Mouse (Mus musculus) heart, embryonic 11.5 days (tissue): Measurements from ENCODE around the gene Dhdds. TPM values are rescaled to one million over a fixed set of nuclear protein-coding genes. Genes with fewer than 3 reads are reported as not detected.
A peak's percentile ranks its signal among the peaks of the same experiment; 100 is the strongest.

Experiments
- ATAC-seq: fragments of 200-750 bp; cut with Nextera tagmentation; replicated peaks from 2 replicates; pipeline ENCODE4 v1.8.0; 2017; ENCODE audit warnings: moderate library complexity; ENCODE audit not compliant: insufficient number of reproducible peaks, low FRiP score, low TSS enrichment
- H3K27ac ChIP-seq: fragments of 300-500 bp; sonication (generic); 2 replicates; pipeline ENCODE4 v1.5.1; 2014; ENCODE audit warnings: mild to moderate bottlenecking, low read depth, low read length
- H3K27me3 ChIP-seq: fragments of 300-500 bp; sonication (generic); 2 replicates; pipeline ENCODE4 v1.6.1; 2014; ENCODE audit warnings: mild to moderate bottlenecking, low read length, mixed read lengths; ENCODE audit not compliant: control insufficient read depth, insufficient read depth
- H3K36me3 ChIP-seq: fragments of 300-500 bp; sonication (generic); 2 replicates; pipeline ENCODE4 v1.6.1; 2014; ENCODE audit warnings: mild to moderate bottlenecking, low read length, moderate library complexity, mixed read lengths; ENCODE audit not compliant: control insufficient read depth, insufficient read depth
- H3K4me1 ChIP-seq: fragments of 300-500 bp; sonication (generic); 2 replicates; pipeline ENCODE4 v1.6.1; 2014; ENCODE audit warnings: low read length; ENCODE audit not compliant: control insufficient read depth, insufficient read depth
- H3K4me2 ChIP-seq: fragments of 300-500 bp; sonication (generic); 2 replicates; pipeline ENCODE4 v1.6.1; 2014; ENCODE audit warnings: mild to moderate bottlenecking, moderate library complexity
- H3K4me3 ChIP-seq: fragments of 300-500 bp; sonication (generic); 2 replicates; pipeline ENCODE4 v1.5.1; 2014; ENCODE audit warnings: low read depth, low read length
- H3K9ac ChIP-seq: fragments of 300-500 bp; sonication (generic); 2 replicates; pipeline ENCODE4 v1.6.1; 2014; ENCODE audit warnings: mild to moderate bottlenecking, low read depth, low read length, moderate library complexity
- H3K9me3 ChIP-seq: fragments of 300-500 bp; sonication (generic); replicated peaks from 2 replicates; pipeline ENCODE4 v1.6.1; 2016; ENCODE audit warnings: low read length; ENCODE audit not compliant: control insufficient read depth
- WGBS: fragments of 180-500 bp; shearing (Covaris S2); extraction: QIAGEN DNeasy Blood & Tissue Kit; methylation state at CpG from one replicate; pipeline ENCODE4 v1.1.7; 2014; ENCODE audit not compliant: insufficient replicate concordance; 5-methylcytosine and 5-hydroxymethylcytosine counted together
- polyA plus RNA-seq: library from polyadenylated mRNA; unstranded; fragments of >200 nt; fragmentation: Nextera tagmentation; extraction: Ambion mirVana; gene quantifications from 2 replicates; pipeline ENCODE4 v1.2.1, GENCODE M21; 2014

The Dhdds gene
- polyA plus RNA-seq, 1 experiment from 2014 or later, result 35.3 TPM

- H3K27me3 ChIP-seq, result no peaks in the 10 kb centered on the region
- 40% methylated on average over 4 of the region's 4 CpGs for WGBS
- H3K9ac ChIP-seq, result no peak overlapping the region
- H3K4me2 ChIP-seq, result no peak overlapping the region
- H3K9me3 ChIP-seq, result no peaks in the 10 kb centered on the region; the same call in 1 of the 2 replicates
- H3K27ac ChIP-seq, result no peak overlapping the region
- peaks cover 4% of the 10 kb centered on the region for H3K4me1 ChIP-seq
- no peak for ATAC-seq
- H3K4me3 ChIP-seq, result no peak overlapping the region
- no peaks in the 10 kb centered on the region for H3K36me3 ChIP-seq
These were observed 54.0 kb downstream of the Dhdds start for GRCm38 (mm10) chr4:133946736-133947135.

- Histone ChIP-seq H3K27me3 (no peaks in the 10 kb centered on the region), H3K9me3 (no peaks in the 10 kb centered on the region; the same call in 1 of the 2 replicates), H3K4me3 (no peak overlapping the region), H3K36me3 (no peaks in the 10 kb centered on the region), H3K4me2 (no peak overlapping the region), H3K4me1 (peaks cover 13% of the 10 kb centered on the region), H3K27ac (no peak overlapping the region), H3K9ac (no peak overlapping the region)
- ATAC-seq, result no peak
- 66% methylated on average over 3 of the region's 3 CpGs for WGBS
These were observed 56.9 kb downstream of the Dhdds start for GRCm38 (mm10) chr4:133943791-133944190.

- no peaks in the 10 kb centered on the region for H3K36me3 ChIP-seq
These were observed 58.0 kb downstream of the Dhdds start for GRCm38 (mm10) chr4:133942679-133943078.

GRCm38 (mm10) chr4:133941576-133941975 is 59.1 kb downstream of the Dhdds start:
- no peak overlapping the region; the same call in 1 of the 2 replicates for H3K27ac ChIP-seq
- no peak for ATAC-seq
- H3K4me2 ChIP-seq, result no peak overlapping the region
- no peaks in the 10 kb centered on the region for H3K27me3 ChIP-seq
- H3K36me3 ChIP-seq, result no peaks in the 10 kb centered on the region
- WGBS, result 14% methylated on average over 3 of the region's 3 CpGs
- no peaks in the 10 kb centered on the region; the same call in 1 of the 2 replicates for H3K9me3 ChIP-seq
- no peak overlapping the region for H3K4me3 ChIP-seq
- H3K9ac ChIP-seq, result no peak overlapping the region
- peaks cover 16% of the 10 kb centered on the region for H3K4me1 ChIP-seq

More at GRCm38 (mm10) chr4:133942679-133943078, 58.0 kb downstream of the Dhdds start:
- H3K9ac ChIP-seq, result no peak overlapping the region
- H3K27ac ChIP-seq, result no peak overlapping the region
- H3K27me3 ChIP-seq, result no peaks in the 10 kb centered on the region
- H3K4me2 ChIP-seq, result no peak overlapping the region
- 88% methylated on average over 4 of the region's 4 CpGs for WGBS
- H3K9me3 ChIP-seq, result no peaks in the 10 kb centered on the region; the same call in 1 of the 2 replicates
- H3K4me3 ChIP-seq, result no peak overlapping the region
- no peak for ATAC-seq
- peaks cover 16% of the 10 kb centered on the region for H3K4me1 ChIP-seq

GRCm38 (mm10) chr4:133940386-133941260 is 60.1 kb downstream of the Dhdds start:
- 72% methylated on average over 13 of the region's 13 CpGs for WGBS
- no peak overlapping the region for H3K27ac ChIP-seq
- H3K9ac ChIP-seq, result no peak overlapping the region
- H3K4me1 ChIP-seq, result peaks cover 16% of the 10 kb centered on the region
- H3K36me3 ChIP-seq, result no peaks in the 10 kb centered on the region
- no peak for ATAC-seq
- no peaks in the 10 kb centered on the region for H3K9me3 ChIP-seq
- H3K4me3 ChIP-seq, result no peak overlapping the region
- H3K4me2 ChIP-seq, result no peak overlapping the region
- H3K27me3 ChIP-seq, result no peaks in the 10 kb centered on the region

GRCm38 (mm10) chr4:133938077-133938476 is 62.6 kb downstream of the Dhdds start:
- no peaks in the 10 kb centered on the region for H3K9me3 ChIP-seq
- no peak for ATAC-seq
- H3K9ac ChIP-seq, result no peak overlapping the region
- H3K4me3 ChIP-seq, result no peak overlapping the region
- peaks cover 16% of the 10 kb centered on the region for H3K4me1 ChIP-seq
- no peaks in the 10 kb centered on the region for H3K27me3 ChIP-seq
- 31% methylated on average over 2 of the region's 2 CpGs for WGBS
- no peak overlapping the region for H3K4me2 ChIP-seq
- peak overlapping the region; percentile 35; the same call in 1 of the 2 replicates for H3K27ac ChIP-seq
- H3K36me3 ChIP-seq, result no peaks in the 10 kb centered on the region

- H3K4me1 ChIP-seq, result peaks cover 3% of the 10 kb centered on the region; the same call in 1 of the 2 replicates
- no peak overlapping the region for H3K4me2 ChIP-seq
- ATAC-seq, result no peak
- no peak overlapping the region for H3K4me3 ChIP-seq
- H3K27me3 ChIP-seq, result no peaks in the 10 kb centered on the region
- no peak overlapping the region for H3K9ac ChIP-seq
- H3K27ac ChIP-seq, result no peak overlapping the region
- WGBS, result 66% methylated on average over 3 of the region's 3 CpGs
- no peaks in the 10 kb centered on the region for H3K9me3 ChIP-seq
- H3K36me3 ChIP-seq, result no peaks in the 10 kb centered on the region
These were observed 68.9 kb downstream of the Dhdds start for GRCm38 (mm10) chr4:133931785-133932184.

GRCm38 (mm10) chr4:133931349-133931748 is 69.4 kb downstream of the Dhdds start:
- no peaks in the 10 kb centered on the region for H3K36me3 ChIP-seq

More at GRCm38 (mm10) chr4:133931349-133931748, 69.4 kb downstream of the Dhdds start:
- no peak overlapping the region for H3K4me2 ChIP-seq
- H3K9ac ChIP-seq, result no peak overlapping the region
- H3K9me3 ChIP-seq, result no peaks in the 10 kb centered on the region
- 0 out of 2 replicates have a peak, but pooled peaks have one; percentile 14 for ATAC-seq
- 14% methylated on average over 10 of the region's 10 CpGs for WGBS
- no peak overlapping the region for H3K4me3 ChIP-seq
- H3K27me3 ChIP-seq, result no peaks in the 10 kb centered on the region
- H3K27ac ChIP-seq, result no peak overlapping the region
- peaks cover 3% of the 10 kb centered on the region; the same call in 1 of the 2 replicates for H3K4me1 ChIP-seq
